Mouse (Mus musculus): Measurements from ENCODE around the gene Fgf2. TPM values are rescaled to one million over a fixed set of nuclear protein-coding genes. Genes with fewer than 3 reads are reported as not detected.

Gene Fgf2
- polyA plus RNA-seq, 1 experiment from 2014 or later = 0.50 TPM

DNA sequence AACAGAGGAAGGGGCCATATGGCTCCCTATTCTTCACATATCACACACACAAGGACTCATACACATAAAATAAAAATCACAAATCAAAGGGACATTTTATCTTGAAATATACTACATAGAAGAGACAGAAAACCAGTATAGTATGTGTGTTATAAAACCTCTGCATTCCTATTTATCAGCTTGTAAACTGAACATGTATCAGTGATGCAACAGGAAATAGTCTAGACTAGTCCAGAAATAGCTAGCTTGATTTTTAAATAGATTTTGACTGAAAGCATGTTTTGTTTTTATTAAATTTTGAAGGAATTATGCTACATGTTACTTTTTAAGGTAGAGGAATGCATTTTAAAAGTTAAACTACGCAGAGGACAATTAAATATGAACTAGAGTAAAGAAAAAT is 18.2 kb upstream of the Fgf2 start:
- Histone ChIP-seq H3K27me3 (ENCODE audit: insufficient read depth, poor library complexity, severe bottlenecking) (no peaks in the 10 kb centered on the region), H3K4me1 (no peaks in the 10 kb centered on the region), H3K4me3 (no peak overlapping the region), H3K27ac (no peak overlapping the region), H3K36me3 (no peaks in the 10 kb centered on the region), H3K9me3 (no peaks in the 10 kb centered on the region)
- no peak for DNase-seq (ENCODE audit: low spot score)
- WGBS = 80% methylated on average over 1 of the region's 1 CpGs

DNA sequence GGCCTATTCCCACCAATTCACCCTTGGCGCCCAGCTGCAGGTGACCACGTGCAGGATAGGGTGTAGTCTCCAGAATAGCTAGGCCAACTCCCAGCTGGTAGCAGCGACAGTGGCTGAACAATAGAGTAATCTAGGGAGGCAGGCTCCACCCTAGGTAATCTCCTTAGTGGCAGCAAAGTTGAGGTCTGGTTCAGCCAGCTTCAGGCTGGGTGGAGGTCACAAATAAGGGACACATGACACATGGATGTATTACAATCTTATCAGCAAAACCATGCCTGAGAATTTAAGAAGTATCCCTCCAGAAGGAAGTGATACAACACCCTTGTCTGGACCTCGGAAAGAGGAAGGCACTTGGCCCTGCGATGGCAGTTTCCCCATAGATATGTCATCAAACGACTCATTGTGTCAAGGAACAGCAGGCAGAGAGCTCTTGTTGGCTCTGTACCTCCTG is 16.1 kb upstream of the Fgf2 start:
- Histone ChIP-seq H3K36me3 (no peaks in the 10 kb centered on the region), H3K4me1 (no peaks in the 10 kb centered on the region), H3K9me3 (no peaks in the 10 kb centered on the region), H3K27me3 (ENCODE audit: insufficient read depth, poor library complexity, severe bottlenecking) (no peaks in the 10 kb centered on the region), H3K27ac (no peak overlapping the region), H3K4me3 (no peak overlapping the region)
- DNase-seq (ENCODE audit: low spot score) = no peak
- 52% methylated on average over 6 of the region's 6 CpGs for WGBS

DNA sequence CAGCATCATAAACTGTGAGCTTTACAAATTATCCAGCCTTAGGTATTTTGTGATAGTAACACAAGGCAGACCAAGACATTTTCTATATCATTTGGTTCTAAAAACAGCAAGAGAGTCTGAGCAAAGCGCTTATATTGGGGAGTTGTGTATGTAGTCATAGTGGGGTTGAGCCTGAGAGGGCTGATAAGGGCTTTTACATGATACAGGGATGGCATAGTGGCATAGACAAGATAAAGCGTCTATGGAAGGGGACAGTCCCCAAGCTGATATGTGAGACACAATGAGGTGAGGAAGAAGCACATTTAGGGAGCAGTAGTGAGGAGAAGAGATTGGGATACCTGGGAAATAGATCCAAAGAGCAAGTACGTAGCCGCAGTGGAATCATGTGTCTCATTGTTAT is 14.1 kb upstream of the Fgf2 start:
- no peaks in the 10 kb centered on the region for H3K9me3 ChIP-seq
- H3K27ac ChIP-seq = no peak overlapping the region
- no peaks in the 10 kb centered on the region for H3K36me3 ChIP-seq
- no peaks in the 10 kb centered on the region for H3K4me1 ChIP-seq
- WGBS = 82% methylated on average over 4 of the region's 4 CpGs
- H3K27me3 ChIP-seq (ENCODE audit: insufficient read depth, poor library complexity, severe bottlenecking) = no peaks in the 10 kb centered on the region
- no peak for DNase-seq (ENCODE audit: low spot score)
- H3K4me3 ChIP-seq = no peak overlapping the region

DNA sequence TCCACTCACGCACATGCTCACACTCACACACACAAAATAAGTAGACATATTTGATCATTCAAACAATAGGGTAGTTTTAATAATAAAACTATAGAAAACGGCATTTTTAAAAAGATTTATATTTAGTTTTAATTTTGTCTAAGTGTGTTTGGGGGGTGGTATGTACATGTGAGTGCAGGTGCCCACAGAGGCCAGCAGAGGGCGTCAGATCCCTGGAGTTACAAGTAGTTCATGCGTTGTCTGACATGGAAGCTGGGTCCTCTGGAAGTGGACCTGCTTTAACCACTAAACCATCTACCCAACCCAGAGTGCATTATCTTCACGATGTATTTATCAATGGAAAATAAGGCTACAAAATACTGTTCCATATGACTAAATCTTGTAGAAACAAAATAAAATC is 7.0 kb upstream of the Fgf2 start:
- Histone ChIP-seq H3K27ac (no peak overlapping the region), H3K36me3 (no peaks in the 10 kb centered on the region), H3K27me3 (ENCODE audit: insufficient read depth, poor library complexity, severe bottlenecking) (0 out of 2 replicates have a peak, but pooled peaks cover 9% of the 10 kb centered on the region), H3K4me3 (no peak overlapping the region), H3K9me3 (no peaks in the 10 kb centered on the region), H3K4me1 (no peaks in the 10 kb centered on the region)
- DNase-seq (ENCODE audit: low spot score) = no peak
- WGBS = 54% methylated on average over 5 of the region's 5 CpGs

DNA sequence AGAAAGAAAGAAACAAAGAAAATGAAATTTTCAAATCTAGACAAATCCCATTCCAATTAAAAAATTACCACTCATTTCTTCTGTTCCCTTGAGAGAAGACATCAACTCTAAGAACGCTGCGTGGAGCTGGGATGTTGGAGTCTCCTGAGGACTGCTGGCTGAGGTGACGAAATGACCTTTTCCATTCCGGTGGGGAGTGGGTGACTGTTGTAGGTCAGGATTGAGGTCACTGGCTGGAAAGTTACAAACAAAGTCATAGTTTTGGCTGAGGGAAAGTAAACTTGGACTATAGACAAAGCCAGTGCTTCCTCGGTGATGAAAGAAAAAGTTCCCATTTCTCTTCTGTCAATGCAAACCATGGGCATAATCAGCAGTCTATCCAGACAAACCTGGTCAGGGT is 5.3 kb upstream of the Fgf2 start:
- H3K27me3 ChIP-seq (ENCODE audit: insufficient read depth, poor library complexity, severe bottlenecking) = peaks cover 23% of the 10 kb centered on the region
- H3K9me3 ChIP-seq = no peaks in the 10 kb centered on the region
- no peak overlapping the region for H3K4me3 ChIP-seq
- H3K36me3 ChIP-seq = no peaks in the 10 kb centered on the region
- no peak overlapping the region for H3K27ac ChIP-seq
- DNase-seq (ENCODE audit: low spot score) = no peak
- WGBS = 45% methylated on average over 5 of the region's 5 CpGs
- H3K4me1 ChIP-seq = no peaks in the 10 kb centered on the region

DNA sequence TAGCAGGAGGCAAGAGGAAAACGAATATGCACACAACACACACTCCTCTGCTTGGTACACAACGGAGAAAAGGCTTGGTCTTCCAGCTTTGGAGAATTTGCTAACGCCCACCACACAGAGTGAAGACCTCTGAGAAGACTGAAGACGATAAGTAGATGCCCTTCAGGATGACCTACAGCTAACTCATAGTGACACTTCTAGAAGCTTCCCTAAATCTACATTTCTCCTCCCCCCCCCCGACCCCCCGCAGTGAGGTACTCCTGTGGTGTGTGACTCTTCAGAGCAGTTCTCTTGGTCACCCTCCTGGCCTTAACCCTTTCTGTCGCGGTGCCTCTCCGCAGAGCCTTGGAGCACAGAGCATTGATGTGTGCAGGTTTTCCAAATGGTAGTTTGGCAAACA is 475 bp upstream of the Fgf2 start:
- WGBS = 26% methylated on average over 9 of the region's 9 CpGs
- DNase-seq (ENCODE audit: low spot score) = no peak
- Histone ChIP-seq H3K36me3 (no peaks in the 10 kb centered on the region), H3K4me1 (peaks cover 11% of the 10 kb centered on the region), H3K9me3 (no peaks in the 10 kb centered on the region), H3K4me3 (peak overlapping the region; percentile 82; the same call in 1 of the 2 replicates), H3K27ac (no peak overlapping the region), H3K27me3 (ENCODE audit: insufficient read depth, poor library complexity, severe bottlenecking) (peaks cover 52% of the 10 kb centered on the region)

DNA sequence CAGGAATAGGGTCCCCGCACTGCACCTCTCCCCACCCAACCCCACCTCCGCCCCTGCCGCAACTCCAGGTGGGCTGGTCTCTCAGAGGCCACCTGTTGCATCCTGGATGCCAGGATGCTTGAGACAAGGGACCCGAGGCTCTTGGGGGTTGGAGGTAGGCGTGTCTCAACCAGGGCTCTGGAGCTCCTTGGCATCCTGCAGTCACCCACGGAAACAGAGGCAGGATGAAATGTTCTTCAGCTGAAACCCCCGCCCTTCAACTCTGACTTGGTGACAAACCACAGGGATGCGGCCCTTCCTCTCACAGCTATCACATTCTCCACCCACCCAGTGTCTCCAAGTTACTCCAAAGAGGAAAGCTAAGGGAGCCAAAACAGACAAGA is 1.0 kb downstream of the Fgf2 start:
- Histone ChIP-seq H3K27ac (peak overlapping the region; percentile 84; the same call in 1 of the 2 replicates), H3K4me1 (peaks cover 16% of the 10 kb centered on the region), H3K27me3 (ENCODE audit: insufficient read depth, poor library complexity, severe bottlenecking) (peaks cover 52% of the 10 kb centered on the region), H3K9me3 (no peaks in the 10 kb centered on the region), H3K4me3 (peak overlapping the region; percentile 82), H3K36me3 (no peaks in the 10 kb centered on the region)
- DNase-seq (ENCODE audit: low spot score) = no peak
- 6% methylated on average over 8 of the region's 8 CpGs for WGBS

DNA sequence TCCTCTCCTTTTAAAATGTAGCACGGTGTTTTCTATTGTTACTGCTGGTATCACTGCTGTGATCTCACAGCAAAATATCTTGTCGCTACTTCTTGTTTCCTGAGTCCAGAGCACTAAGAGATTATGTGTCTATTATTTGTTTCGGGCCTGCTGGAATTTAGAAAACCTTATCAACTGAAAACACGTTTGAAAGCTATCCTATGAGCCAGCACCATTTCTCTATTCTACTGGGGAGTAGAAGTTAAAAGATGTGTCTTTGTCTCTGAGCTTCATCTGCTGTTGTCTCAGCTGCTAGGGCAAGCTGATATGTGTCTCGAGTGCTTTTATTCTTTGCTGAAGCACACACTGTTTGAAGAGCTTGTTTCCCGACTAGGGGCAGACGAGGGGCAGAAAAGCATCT is 2.2 kb downstream of the Fgf2 start:
- H3K9me3 ChIP-seq = no peaks in the 10 kb centered on the region
- H3K27me3 ChIP-seq (ENCODE audit: insufficient read depth, poor library complexity, severe bottlenecking) = peaks cover 51% of the 10 kb centered on the region
- H3K4me1 ChIP-seq = peaks cover 20% of the 10 kb centered on the region
- no peak for DNase-seq (ENCODE audit: low spot score)
- no peaks in the 10 kb centered on the region for H3K36me3 ChIP-seq
- WGBS = 38% methylated on average over 7 of the region's 7 CpGs
- no peak overlapping the region for H3K4me3 ChIP-seq
- no peak overlapping the region for H3K27ac ChIP-seq

DNA sequence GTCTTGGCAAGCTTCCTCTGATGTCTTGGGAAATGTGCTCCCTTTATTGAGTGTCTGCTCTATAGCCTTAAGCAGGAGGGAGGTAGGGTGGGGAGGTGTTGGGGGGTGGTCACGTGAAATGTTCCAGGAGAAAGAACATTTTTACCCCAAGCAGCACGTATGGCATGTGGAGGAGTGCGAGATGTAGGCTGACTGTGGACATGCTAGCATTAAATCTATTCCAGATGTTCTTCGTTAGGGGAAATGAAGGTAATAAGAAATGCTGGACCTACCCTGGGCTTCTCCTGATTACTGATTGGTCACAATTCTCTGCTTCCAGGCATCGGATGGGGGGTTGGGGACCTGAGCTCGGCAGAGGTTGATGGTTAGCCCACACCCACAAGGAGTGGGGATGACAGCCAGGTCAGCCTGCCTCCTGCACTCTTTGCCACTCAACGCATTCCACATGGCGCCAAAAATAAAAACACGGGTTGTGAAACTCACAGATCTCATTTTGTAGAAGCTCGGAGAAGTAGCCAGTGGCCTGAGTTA is 5.9 kb downstream of the Fgf2 start:
- H3K27me3 ChIP-seq (ENCODE audit: insufficient read depth, poor library complexity, severe bottlenecking) = peaks cover 17% of the 10 kb centered on the region
- no peak overlapping the region for H3K4me3 ChIP-seq
- H3K36me3 ChIP-seq = no peaks in the 10 kb centered on the region
- H3K9me3 ChIP-seq = no peaks in the 10 kb centered on the region
- H3K4me1 ChIP-seq = peaks cover 11% of the 10 kb centered on the region
- no peak overlapping the region for H3K27ac ChIP-seq
- WGBS = 62% methylated on average over 10 of the region's 10 CpGs
- DNase-seq (ENCODE audit: low spot score) = no peak

DNA sequence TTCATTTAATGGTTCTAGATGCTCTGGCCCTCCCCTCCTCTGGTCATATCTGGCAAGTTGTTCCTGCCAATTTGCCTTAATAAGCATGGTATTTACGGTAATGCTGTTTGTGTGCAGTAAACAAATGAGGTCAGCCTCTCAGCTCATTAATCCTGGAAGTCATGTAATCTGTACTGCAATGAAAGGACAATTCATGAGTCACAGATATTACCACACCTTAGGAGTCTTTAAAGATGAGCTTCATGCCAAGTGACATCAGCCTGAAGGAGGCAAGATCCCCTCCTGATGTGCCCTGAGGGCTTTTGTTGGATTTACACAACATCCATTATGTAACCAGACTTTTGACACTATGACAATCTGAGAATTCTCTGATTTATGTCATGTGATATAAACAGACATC is 6.6 kb downstream of the Fgf2 start:
- peaks cover 9% of the 10 kb centered on the region; the same call in 1 of the 2 replicates for H3K4me1 ChIP-seq
- DNase-seq (ENCODE audit: low spot score) = no peak
- H3K36me3 ChIP-seq = no peaks in the 10 kb centered on the region
- WGBS = 80% methylated on average over 1 of the region's 1 CpGs
- H3K27ac ChIP-seq = no peak overlapping the region
- peaks cover 10% of the 10 kb centered on the region for H3K27me3 ChIP-seq (ENCODE audit: insufficient read depth, poor library complexity, severe bottlenecking)
- no peak overlapping the region for H3K4me3 ChIP-seq
- H3K9me3 ChIP-seq = no peaks in the 10 kb centered on the region

DNA sequence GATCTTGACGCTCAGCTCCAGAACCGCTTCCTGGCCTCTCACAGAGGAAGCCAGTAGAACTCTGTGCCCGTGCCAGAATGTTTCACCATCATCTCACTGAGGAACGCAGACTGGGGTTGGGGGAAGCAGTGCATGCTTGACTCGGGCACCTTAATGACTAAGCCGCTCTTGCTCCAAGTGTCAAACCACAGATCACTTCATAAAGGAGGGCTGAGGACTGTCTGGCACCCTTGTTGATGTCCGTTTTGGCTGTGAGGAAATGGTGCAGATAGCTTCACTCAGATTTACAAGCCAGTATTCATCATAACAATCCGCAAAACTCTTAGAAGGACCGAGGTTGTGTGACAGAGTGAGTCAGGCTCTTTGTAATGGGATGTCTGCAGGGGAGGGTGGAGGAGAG is 12.6 kb downstream of the Fgf2 start:
- WGBS = 72% methylated on average over 9 of the region's 9 CpGs
- H3K27ac ChIP-seq = no peak overlapping the region
- no peaks in the 10 kb centered on the region for H3K4me1 ChIP-seq
- H3K27me3 ChIP-seq (ENCODE audit: insufficient read depth, poor library complexity, severe bottlenecking) = no peaks in the 10 kb centered on the region
- H3K4me3 ChIP-seq = no peak overlapping the region
- DNase-seq (ENCODE audit: low spot score) = no peak
- H3K9me3 ChIP-seq = no peaks in the 10 kb centered on the region
- no peaks in the 10 kb centered on the region for H3K36me3 ChIP-seq

DNA sequence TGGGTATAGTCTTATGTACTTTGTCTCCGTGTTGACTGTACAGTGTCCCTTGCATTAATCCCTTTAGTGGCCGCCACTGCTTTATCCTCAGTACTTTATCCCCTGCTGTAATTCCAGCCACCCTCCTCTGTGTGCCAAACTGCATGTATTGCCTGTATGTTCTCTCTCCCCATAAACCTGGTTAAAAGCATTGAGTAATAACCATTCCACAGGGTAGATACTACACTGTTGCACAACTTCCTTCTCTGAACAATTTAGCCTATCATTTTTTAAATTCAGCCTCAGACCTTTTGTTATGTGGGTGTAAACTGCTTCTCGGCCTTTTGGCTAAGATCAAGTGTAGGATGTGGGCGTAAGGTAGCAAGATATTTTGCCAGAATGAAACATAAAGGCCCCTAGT is 17.0 kb downstream of the Fgf2 start:
- no peaks in the 10 kb centered on the region for H3K27me3 ChIP-seq (ENCODE audit: insufficient read depth, poor library complexity, severe bottlenecking)
- WGBS = 83% methylated on average over 4 of the region's 4 CpGs
- no peaks in the 10 kb centered on the region for H3K9me3 ChIP-seq
- no peaks in the 10 kb centered on the region for H3K36me3 ChIP-seq
- no peak for DNase-seq (ENCODE audit: low spot score)
- H3K4me1 ChIP-seq = peaks cover 12% of the 10 kb centered on the region; the same call in 1 of the 2 replicates
- no peak overlapping the region for H3K27ac ChIP-seq
- no peak overlapping the region for H3K4me3 ChIP-seq

DNA sequence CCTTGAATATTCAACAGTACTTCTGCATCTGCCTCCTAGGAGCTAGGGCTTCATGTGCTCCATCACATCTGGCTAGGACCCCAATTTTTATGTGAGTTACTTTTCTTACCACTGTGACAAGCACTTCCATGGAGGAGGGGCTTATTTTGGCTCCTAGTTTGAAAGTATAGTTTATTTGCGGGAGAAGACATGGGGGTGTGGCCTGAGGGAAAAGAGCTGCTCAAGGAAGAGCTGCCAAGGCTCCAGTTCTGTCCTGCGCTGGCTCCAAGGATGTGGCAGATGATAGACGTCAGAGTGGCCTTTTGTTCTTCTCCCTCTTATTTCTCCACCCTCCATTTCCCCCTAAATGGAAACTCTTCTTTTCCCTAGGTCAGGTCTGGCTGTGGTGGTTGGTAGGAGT is 17.8 kb downstream of the Fgf2 start:
- no peak overlapping the region for H3K27ac ChIP-seq
- H3K9me3 ChIP-seq = no peaks in the 10 kb centered on the region
- H3K4me3 ChIP-seq = no peak overlapping the region
- no peaks in the 10 kb centered on the region for H3K36me3 ChIP-seq
- 44% methylated on average over 3 of the region's 3 CpGs for WGBS
- peaks cover 12% of the 10 kb centered on the region; the same call in 1 of the 2 replicates for H3K4me1 ChIP-seq
- DNase-seq (ENCODE audit: low spot score) = no peak
- no peaks in the 10 kb centered on the region for H3K27me3 ChIP-seq (ENCODE audit: insufficient read depth, poor library complexity, severe bottlenecking)

DNA sequence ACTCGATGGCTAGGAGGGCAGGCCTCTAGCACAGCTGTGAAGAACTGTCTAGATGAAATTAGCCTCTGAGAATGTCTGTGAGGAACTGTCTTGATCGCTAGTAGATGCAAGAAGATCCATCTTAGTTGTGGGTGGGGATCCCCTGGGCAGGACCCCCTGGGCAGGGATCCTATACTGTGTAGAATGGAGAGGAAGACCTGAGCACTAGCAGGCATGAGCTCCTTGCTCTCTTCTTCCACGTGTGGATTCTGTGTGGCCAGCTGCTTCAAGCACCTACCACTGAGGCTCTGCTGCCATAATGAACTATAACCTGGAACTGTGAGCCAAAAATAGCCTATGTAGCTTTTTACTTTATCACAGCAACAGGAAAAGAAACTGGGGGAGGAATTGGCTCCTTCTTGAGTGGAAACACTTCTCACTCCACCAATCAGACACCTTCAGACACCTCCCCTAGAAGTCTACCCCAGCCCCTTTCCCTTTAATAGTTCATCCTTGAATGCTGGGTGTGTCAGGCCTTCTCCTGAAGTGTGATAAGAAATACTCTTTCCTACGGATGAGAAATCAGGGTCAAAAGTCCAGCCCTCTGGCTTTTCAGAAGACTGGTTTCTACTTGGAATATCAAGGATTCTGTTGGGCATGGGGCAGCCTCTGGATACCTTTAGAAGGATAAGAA is 18.4 kb downstream of the Fgf2 start:
- H3K9me3 ChIP-seq = no peaks in the 10 kb centered on the region
- peaks cover 12% of the 10 kb centered on the region; the same call in 1 of the 2 replicates for H3K4me1 ChIP-seq
- no peak overlapping the region for H3K4me3 ChIP-seq
- no peaks in the 10 kb centered on the region for H3K36me3 ChIP-seq
- no peak for DNase-seq (ENCODE audit: low spot score)
- 50% methylated on average over 4 of the region's 4 CpGs for WGBS
- H3K27me3 ChIP-seq (ENCODE audit: insufficient read depth, poor library complexity, severe bottlenecking) = no peaks in the 10 kb centered on the region
- H3K27ac ChIP-seq = no peak overlapping the region

All from heart, embryonic 10.5 days (tissue).